Comparison of ENCODE assay signal across 23 mouse cellular contexts in the genomic region with DNA sequence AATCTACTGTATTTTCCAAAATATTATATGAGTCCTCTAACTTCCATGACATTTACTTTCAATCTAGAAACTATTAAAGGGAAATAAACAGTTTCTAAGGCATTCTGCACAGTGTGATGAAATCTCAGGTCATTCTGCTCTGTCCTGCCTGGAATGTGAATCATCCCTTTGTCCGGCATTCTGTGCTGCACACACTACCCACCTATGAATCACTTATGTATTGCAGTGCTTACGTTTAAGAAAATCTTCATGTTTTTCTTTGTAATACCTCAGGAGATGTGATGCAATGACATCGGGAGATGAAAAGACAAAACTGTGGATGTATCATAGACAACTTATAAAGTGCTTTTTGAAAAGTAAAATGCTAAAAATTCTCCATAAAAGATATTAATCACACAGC.
A peak's percentile ranks its signal among the peaks of the same experiment; 100 is the strongest.
DNase-seq lines count a peak whose midpoint lies in the region; ATAC-seq and TF ChIP-seq lines count a peak whose summit lies in the region.
"Had no signal": no experiment of that assay in that cellular context is flagged by ENCODE, and none has a peak within 500 bp of the region (broad histone marks: within the 10 kb centered on the region; RNA-seq: fewer than 3 reads in every experiment).

No protein-coding gene starts in this region.

- H3K4me1 ChIP-seq in liver, postnatal 0 days (ENCODE audit: insufficient read depth) = no peaks in the 10 kb centered on the region
- no peaks in the 10 kb centered on the region for H3K4me1 ChIP-seq in midbrain, embryonic 16.5 days (ENCODE audit: control insufficient read depth, insufficient read depth, low read length)
- H3K4me1 ChIP-seq: embryonic facial prominence, embryonic 10.5 days; embryonic facial prominence, embryonic 12.5 days; forebrain, embryonic 13.5 days; forebrain, embryonic 15.5 days had no signal

- TF ChIP-seq CTCF in Patski (IDR thresholded peaks at IDR 0.05) = no peak
- TF ChIP-seq CTCF in liver, postnatal 0 days (IDR thresholded peaks at IDR 0.05; ENCODE audit: low read depth) = no peak

- CTCF ChIA-PET in Patski (lab: Charles Lee) = interaction anchor here (1.3 to 1.9 kb wide), 3 partner anchors 22 to 337 kb away, joined by 3 to 5 read pairs (median 3); no protein-coding TSS in a partner anchor

- no peak overlapping the region for H3K4me3 ChIP-seq in liver, postnatal 0 days (ENCODE audit: low read depth, low read length)
- H3K4me3 ChIP-seq in midbrain, embryonic 16.5 days (ENCODE audit: low read depth, low read length) = no peak overlapping the region
- H3K4me3 ChIP-seq: embryonic facial prominence, embryonic 10.5 days; embryonic facial prominence, embryonic 12.5 days; forebrain, embryonic 13.5 days; forebrain, embryonic 15.5 days had no signal

- peaks cover 3% of the 10 kb centered on the region for H3K27me3 ChIP-seq in Patski
- no peaks in the 10 kb centered on the region for H3K27me3 ChIP-seq in liver, postnatal 0 days (ENCODE audit: insufficient read depth, low read length)
- H3K27me3 ChIP-seq in midbrain, embryonic 16.5 days (ENCODE audit: control insufficient read depth, insufficient read depth, low read depth, low read length) = no peaks in the 10 kb centered on the region
- H3K27me3 ChIP-seq: CH12.LX; embryonic facial prominence, embryonic 12.5 days; forebrain, embryonic 13.5 days; forebrain, embryonic 15.5 days had no signal

- peak; percentile 98 for ATAC-seq in Patski
- ATAC-seq in liver, postnatal 0 days = no peak
- ATAC-seq in midbrain, embryonic 16.5 days = no peak
- ATAC-seq: forebrain, embryonic 13.5 days; forebrain, embryonic 15.5 days; forebrain, postnatal 0 days had no signal

- H3K27ac ChIP-seq in liver, postnatal 0 days (ENCODE audit: low read depth) = no peak overlapping the region
- H3K27ac ChIP-seq in midbrain, embryonic 16.5 days (ENCODE audit: low read length) = no peak overlapping the region
- H3K27ac ChIP-seq: embryonic facial prominence, embryonic 10.5 days; embryonic facial prominence, embryonic 12.5 days; forebrain, embryonic 13.5 days; forebrain, embryonic 15.5 days had no signal

- TF ChIP-seq EP300 in liver, postnatal 0 days (IDR thresholded peaks at IDR 0.05; ENCODE audit: low read depth) = no peak

- no peak overlapping the region for H3K9ac ChIP-seq in liver, postnatal 0 days (replicated peaks)
- H3K9ac ChIP-seq in midbrain, embryonic 16.5 days (ENCODE audit: low read depth, low read length) = no peak overlapping the region
- H3K9ac ChIP-seq: embryonic facial prominence, embryonic 12.5 days; forebrain, embryonic 13.5 days; forebrain, embryonic 15.5 days; forebrain, postnatal 0 days had no signal

- H3K9me3 ChIP-seq in liver, postnatal 0 days (ENCODE audit: low read length) = no peaks in the 10 kb centered on the region
- no peaks in the 10 kb centered on the region for H3K9me3 ChIP-seq in midbrain, embryonic 16.5 days (replicated peaks; ENCODE audit: control insufficient read depth, low read length, poor library complexity, severe bottlenecking)
- H3K9me3 ChIP-seq: embryonic facial prominence, embryonic 10.5 days; embryonic facial prominence, embryonic 12.5 days; forebrain, embryonic 13.5 days; forebrain, embryonic 15.5 days; G1E had no signal

- POLR2A ChIA-PET in Patski (lab: Charles Lee) = no interaction called here

- no peaks in the 10 kb centered on the region for H3K36me3 ChIP-seq in liver, postnatal 0 days (replicated peaks; ENCODE audit: insufficient read depth, low read length)
- H3K36me3 ChIP-seq in midbrain, embryonic 16.5 days (ENCODE audit: control insufficient read depth, insufficient read depth, low read length) = no peaks in the 10 kb centered on the region
- H3K36me3 ChIP-seq: embryonic facial prominence, embryonic 10.5 days; embryonic facial prominence, embryonic 12.5 days; forebrain, embryonic 15.5 days; G1E had no signal

- DNase-seq in 3134 (ENCODE audit: extremely low read depth, insufficient read length, low spot score) (peak; percentile 14), 416B (ENCODE audit: low read depth) (peak; percentile 52), Patski (ENCODE audit: low read depth, low spot score) (no peak)
- DNase-seq in Muller cell, postnatal 12 days (ENCODE audit: inconsistent ontology term) = peak; percentile 43
- DNase-seq in retina, postnatal 1 day = no peak
- DNase-seq in liver, postnatal 0 days = no peak
- no peak for DNase-seq in left cerebral cortex, adult 8-10 months (ENCODE audit: low spot score in 2 of 2)
- DNase-seq: adrenal gland, adult 2 months; adrenal gland, postnatal 10 days; adrenal gland, postnatal 25 days; cerebellum, adult 11 months; cerebellum, adult 18-20 months; cerebellum, adult 8-10 months; cerebellum, postnatal 10 days; cerebellum, postnatal 25 days; forebrain, postnatal 0 days had no signal

- in situ Hi-C loops in Patski (cut with MboI; ENCODE audit: low pct_unique_long_range_greater_than_20kb) = loop anchor here (5.0 kb wide), 1 partner anchor 93 kb away; no protein-coding TSS in a partner anchor

- no peak overlapping the region for H3K4me2 ChIP-seq in liver, postnatal 0 days (ENCODE audit: low read depth, low read length)
- H3K4me2 ChIP-seq in midbrain, embryonic 16.5 days (ENCODE audit: low read length) = no peak overlapping the region
- H3K4me2 ChIP-seq: embryonic facial prominence, embryonic 12.5 days; forebrain, embryonic 13.5 days; forebrain, embryonic 15.5 days had no signal

- WGBS in liver, postnatal 0 days (ENCODE audit: insufficient replicate concordance) = 81% methylated on average over 3 of the region's 3 CpGs
- WGBS in midbrain, embryonic 16.5 days = 88% methylated on average over 3 of the region's 3 CpGs

Comparison
In these comparisons a context has a peak if more than half of its experiments do, and no peak if none do; other contexts are left out.
1. DNase-seq: peak in 3134 (single experiment), 416B (single experiment) and Muller cell, postnatal 12 days (single experiment); none in Patski (single experiment), retina, postnatal 1 day (single experiment), liver, postnatal 0 days (single experiment) and left cerebral cortex, adult 8-10 months (0 of 2).